Mouse (Mus musculus): ENCODE measurements around the gene Arvcf. TPM values are rescaled to one million over a fixed set of nuclear protein-coding genes. Genes with fewer than 3 reads are reported as not detected.
A peak's percentile ranks its signal among the peaks of the same experiment; 100 is the strongest.

The Arvcf gene
- polyA plus RNA-seq, 1 experiment from 2014 or later: 9.7 TPM

DNA sequence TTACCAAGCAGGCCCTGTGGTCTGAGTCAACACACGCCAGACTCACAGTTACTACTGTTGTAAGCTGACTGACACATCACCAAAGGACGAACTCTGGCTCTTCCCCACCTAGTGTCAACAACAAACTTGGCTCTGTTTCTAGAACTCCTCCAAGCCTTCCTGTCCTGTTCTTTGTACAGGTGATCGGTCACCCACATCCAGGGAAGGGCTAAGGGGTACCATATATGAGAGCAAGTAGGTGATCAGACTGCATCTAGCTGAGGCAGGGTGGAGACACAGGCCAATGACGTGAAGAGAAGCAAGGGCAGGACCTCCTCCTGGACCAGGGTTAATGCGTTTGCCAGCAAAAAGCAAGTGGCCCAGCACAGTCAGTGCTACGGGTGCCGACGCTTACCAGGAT is 6.4 kb upstream of the Arvcf start:
- peaks cover 4% of the 10 kb centered on the region; the same call in 1 of the 2 replicates for H3K27me3 ChIP-seq (ENCODE audit: insufficient read depth, low read length)
- no peaks in the 10 kb centered on the region for H3K9me3 ChIP-seq (ENCODE audit: low read length)
- H3K4me3 ChIP-seq (ENCODE audit: low read depth, low read length): peak overlapping the region; percentile 88
- DNase-seq: peak; percentile 53
- H3K4me2 ChIP-seq (ENCODE audit: low read depth, low read length): peak overlapping the region; percentile 94
- H3K36me3 ChIP-seq (replicated peaks; ENCODE audit: insufficient read depth, low read length): peaks cover 17% of the 10 kb centered on the region
- no peak; the same call in 1 of the 2 replicates for TF ChIP-seq EP300 (IDR thresholded peaks at IDR 0.05; ENCODE audit: low read depth)
- H3K27ac ChIP-seq (ENCODE audit: low read depth): peak overlapping the region; percentile 94
- 54% methylated on average over 8 of the region's 8 CpGs for WGBS (ENCODE audit: insufficient replicate concordance)
- H3K9ac ChIP-seq (replicated peaks): peak overlapping the region; percentile 85
- H3K4me1 ChIP-seq (ENCODE audit: insufficient read depth): peaks cover 29% of the 10 kb centered on the region
- peak; percentile 51 for ATAC-seq

GRCm38 (mm10) chr16:18342076-18342475 is 5.9 kb upstream of the Arvcf start:
- peaks cover 17% of the 10 kb centered on the region for H3K36me3 ChIP-seq (replicated peaks; ENCODE audit: insufficient read depth, low read length)
- ATAC-seq (no peak), DNase-seq (no peak)
- no peaks in the 10 kb centered on the region for H3K9me3 ChIP-seq (ENCODE audit: low read length)
- peaks cover 29% of the 10 kb centered on the region for H3K4me1 ChIP-seq (ENCODE audit: insufficient read depth)
- H3K27ac ChIP-seq (ENCODE audit: low read depth): peak overlapping the region; percentile 94
- peak overlapping the region; percentile 94 for H3K4me2 ChIP-seq (ENCODE audit: low read depth, low read length)
- 52% methylated on average over 2 of the region's 2 CpGs for WGBS (ENCODE audit: insufficient replicate concordance)
- peak; percentile 82; the same call in 1 of the 2 replicates for TF ChIP-seq EP300 (IDR thresholded peaks at IDR 0.05; ENCODE audit: low read depth)
- no peak for TF ChIP-seq CTCF (IDR thresholded peaks at IDR 0.05; ENCODE audit: low read depth)
- peak overlapping the region; percentile 85 for H3K9ac ChIP-seq (replicated peaks)
- peaks cover 8% of the 10 kb centered on the region for H3K27me3 ChIP-seq (ENCODE audit: insufficient read depth, low read length)
- peak overlapping the region; percentile 88 for H3K4me3 ChIP-seq (ENCODE audit: low read depth, low read length)

DNA sequence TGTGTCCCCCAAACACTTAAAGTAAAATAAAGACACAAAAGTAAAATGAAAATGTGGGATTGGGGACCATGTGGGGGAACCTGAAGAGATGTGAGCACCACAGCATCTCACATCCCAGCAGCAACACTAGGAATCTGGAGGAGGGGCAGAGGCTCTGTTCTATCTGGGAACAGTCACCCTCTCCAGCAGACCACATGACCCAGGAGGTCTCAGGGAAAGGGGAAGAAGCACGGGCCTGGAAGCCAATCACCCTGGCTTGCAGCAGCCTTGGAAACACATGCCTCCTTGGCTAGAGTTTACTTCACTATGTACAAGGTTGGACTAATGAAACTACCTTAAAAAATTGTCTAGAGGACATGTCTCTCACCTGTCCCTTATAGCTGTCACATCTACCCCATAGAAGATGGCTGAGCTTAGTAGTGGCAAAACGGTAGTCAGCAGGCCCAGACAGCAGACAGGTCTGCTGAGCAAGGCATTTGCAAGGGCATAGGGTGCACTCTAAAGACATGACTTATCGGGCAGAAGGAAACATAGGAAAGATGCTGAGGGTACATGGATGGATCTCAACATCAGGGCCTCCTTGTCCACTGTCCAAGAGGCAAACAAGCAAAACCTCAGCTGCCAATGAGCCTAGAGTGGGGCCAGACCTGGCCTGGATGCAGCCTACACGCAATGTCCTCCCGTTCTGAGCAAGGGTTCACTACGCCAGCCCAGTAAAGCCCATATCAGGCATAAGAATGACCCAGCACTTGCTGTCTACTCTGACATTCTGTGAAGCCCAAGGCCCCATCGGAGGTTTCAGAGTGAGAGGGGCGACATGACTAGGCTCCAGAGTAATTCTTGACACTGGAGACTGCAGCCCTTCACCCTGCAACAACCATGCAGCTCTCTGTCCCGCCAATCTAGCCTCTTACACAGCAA is 5.1 kb upstream of the Arvcf start:
- H3K27ac ChIP-seq (ENCODE audit: low read depth): peak overlapping the region; percentile 94
- H3K36me3 ChIP-seq (replicated peaks; ENCODE audit: insufficient read depth, low read length): peaks cover 10% of the 10 kb centered on the region
- TF ChIP-seq CTCF (IDR thresholded peaks at IDR 0.05; ENCODE audit: low read depth): no peak
- no peak for TF ChIP-seq EP300 (IDR thresholded peaks at IDR 0.05; ENCODE audit: low read depth)
- peaks cover 15% of the 10 kb centered on the region for H3K27me3 ChIP-seq (ENCODE audit: insufficient read depth, low read length)
- peak; percentile 44 for DNase-seq
- 18% methylated on average over 9 of the region's 9 CpGs for WGBS (ENCODE audit: insufficient replicate concordance)
- H3K4me3 ChIP-seq (ENCODE audit: low read depth, low read length): peak overlapping the region; percentile 88
- peak overlapping the region; percentile 85 for H3K9ac ChIP-seq (replicated peaks)
- no peaks in the 10 kb centered on the region for H3K9me3 ChIP-seq (ENCODE audit: low read length)
- peaks cover 29% of the 10 kb centered on the region for H3K4me1 ChIP-seq (ENCODE audit: insufficient read depth)
- ATAC-seq: peak; percentile 3; the same call in 1 of the 2 replicates
- H3K4me2 ChIP-seq (ENCODE audit: low read depth, low read length): peak overlapping the region; percentile 94

- Histone ChIP-seq H3K4me3 (ENCODE audit: low read depth, low read length) (peak overlapping the region; percentile 88), H3K27ac (ENCODE audit: low read depth) (peak overlapping the region; percentile 94), H3K9me3 (ENCODE audit: low read length) (no peaks in the 10 kb centered on the region), H3K4me2 (ENCODE audit: low read depth, low read length) (peak overlapping the region; percentile 94), H3K27me3 (ENCODE audit: insufficient read depth, low read length) (peaks cover 24% of the 10 kb centered on the region), H3K36me3 (replicated peaks; ENCODE audit: insufficient read depth, low read length) (0 out of 2 replicates have a peak, but pooled peaks cover 6% of the 10 kb centered on the region), H3K9ac (replicated peaks) (peak overlapping the region; percentile 85), H3K4me1 (ENCODE audit: insufficient read depth) (peaks cover 37% of the 10 kb centered on the region)
- ATAC-seq: peak; percentile 81
- DNase-seq: peak; percentile 99
- 3% methylated on average over 38 of the region's 38 CpGs for WGBS (ENCODE audit: insufficient replicate concordance)
- TF ChIP-seq EP300 (IDR thresholded peaks at IDR 0.05; ENCODE audit: low read depth) (no peak), CTCF (IDR thresholded peaks at IDR 0.05; ENCODE audit: low read depth) (no peak)
These were observed 4.2 kb upstream of the Arvcf start for GRCm38 (mm10) chr16:18343778-18344177.

DNA sequence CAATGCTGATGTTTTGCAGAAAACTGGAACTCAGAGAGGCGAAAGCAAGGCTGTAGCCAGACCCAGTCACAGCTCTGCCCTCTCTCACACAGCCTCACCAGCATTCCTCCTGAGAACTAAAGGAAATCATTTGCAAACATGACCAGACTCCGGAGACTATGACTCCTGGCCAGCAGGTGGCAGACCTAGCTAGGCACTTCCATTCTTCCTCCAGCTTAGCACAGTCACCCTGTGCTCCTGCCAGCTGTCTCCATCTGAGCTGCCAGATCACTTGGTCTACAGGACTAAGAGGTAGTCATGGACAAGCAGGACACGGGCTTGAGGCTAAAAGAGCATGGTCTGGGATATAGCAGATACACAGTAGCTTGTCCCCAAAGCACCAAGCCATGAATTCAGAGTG is 2.7 kb upstream of the Arvcf start:
- Histone ChIP-seq H3K9me3 (ENCODE audit: low read length) (no peaks in the 10 kb centered on the region), H3K9ac (replicated peaks) (no peak overlapping the region), H3K4me1 (ENCODE audit: insufficient read depth) (peaks cover 33% of the 10 kb centered on the region), H3K27ac (ENCODE audit: low read depth) (no peak overlapping the region), H3K36me3 (replicated peaks; ENCODE audit: insufficient read depth, low read length) (no peaks in the 10 kb centered on the region), H3K4me3 (ENCODE audit: low read depth, low read length) (no peak overlapping the region), H3K27me3 (ENCODE audit: insufficient read depth, low read length) (peaks cover 39% of the 10 kb centered on the region), H3K4me2 (ENCODE audit: low read depth, low read length) (no peak overlapping the region)
- WGBS (ENCODE audit: insufficient replicate concordance): 4% methylated on average over 3 of the region's 3 CpGs
- peak; percentile 7 for ATAC-seq
- DNase-seq: peak; percentile 88
- TF ChIP-seq EP300 (IDR thresholded peaks at IDR 0.05; ENCODE audit: low read depth) (no peak), CTCF (IDR thresholded peaks at IDR 0.05; ENCODE audit: low read depth) (peak; percentile 97)

- Histone ChIP-seq H3K4me3 (ENCODE audit: low read depth, low read length) (peak overlapping the region; percentile 65), H3K4me2 (ENCODE audit: low read depth, low read length) (peak overlapping the region; percentile 94), H3K27ac (ENCODE audit: low read depth) (no peak overlapping the region), H3K9ac (replicated peaks) (peak overlapping the region; percentile 60), H3K4me1 (ENCODE audit: insufficient read depth) (peaks cover 35% of the 10 kb centered on the region), H3K9me3 (ENCODE audit: low read length) (no peaks in the 10 kb centered on the region), H3K27me3 (ENCODE audit: insufficient read depth, low read length) (peaks cover 40% of the 10 kb centered on the region), H3K36me3 (replicated peaks; ENCODE audit: insufficient read depth, low read length) (no peaks in the 10 kb centered on the region)
- DNase-seq: peak; percentile 46
- TF ChIP-seq CTCF (IDR thresholded peaks at IDR 0.05; ENCODE audit: low read depth) (no peak), EP300 (IDR thresholded peaks at IDR 0.05; ENCODE audit: low read depth) (no peak)
- WGBS (ENCODE audit: insufficient replicate concordance): 4% methylated on average over 27 of the region's 28 CpGs
- ATAC-seq: no peak
These were observed 706 bp downstream of the Arvcf start for GRCm38 (mm10) chr16:18348601-18349175.

Data from liver, postnatal 0 days (tissue).